Mouse (Mus musculus): ENCODE results near the gene Mrpl24.

DNA sequence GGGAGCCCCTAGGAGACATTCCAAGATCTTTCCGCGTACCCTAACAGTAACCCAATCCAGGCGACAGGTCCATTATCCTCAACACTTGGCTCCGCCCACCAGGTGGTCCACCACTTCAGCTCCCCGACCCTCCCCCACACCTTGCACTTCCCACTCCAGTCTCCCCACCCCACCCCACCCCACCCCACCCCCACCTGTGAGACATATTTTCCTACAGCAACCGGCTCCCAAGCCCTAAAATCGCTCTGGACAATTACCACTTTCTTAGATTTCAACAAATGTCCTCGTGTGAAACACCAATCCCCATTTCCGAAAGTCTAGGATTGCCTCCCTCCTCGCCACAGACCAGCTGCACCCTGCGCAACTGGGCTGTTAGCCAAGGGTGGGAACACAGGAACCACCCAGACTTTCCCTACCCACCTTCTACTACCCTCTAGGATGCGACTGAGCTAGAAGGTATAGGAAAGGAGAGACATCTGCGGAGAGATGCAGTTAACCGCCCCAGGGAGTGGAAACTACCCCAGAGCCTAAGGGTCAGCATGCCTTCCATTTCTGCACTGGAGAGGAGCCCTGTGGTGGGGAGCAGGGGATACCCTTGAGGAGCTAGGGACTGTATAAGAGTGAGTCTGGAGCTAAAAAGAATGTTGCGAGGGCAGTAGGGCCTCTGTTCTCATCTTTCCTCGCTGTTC lies 30.1 kb downstream of the Mrpl24 start:
- TF ChIP-seq POLR2A (IDR thresholded peaks at IDR 0.05; ENCODE audit: borderline replicate concordance, low read depth, low read length) = no peak
- no peak for TF ChIP-seq CTCF (IDR thresholded peaks at IDR 0.05; ENCODE audit: low read depth, low read length)
